Mouse (Mus musculus): ENCODE data around the gene Dnaaf2. TPM values are rescaled to one million over a fixed set of nuclear protein-coding genes. Genes with fewer than 3 reads are reported as not detected.
A peak's percentile ranks its signal among the peaks of the same experiment; 100 is the strongest.

Gene Dnaaf2
- total RNA-seq (2021), result 1 to 10 TPM; 1.4 to 1.8 TPM
- long read RNA-seq, experiment 1, transcript Dnaaf2-201 (3 exons, 3,390 nt), result major isoform, 18 of 18 reads
- long read RNA-seq, experiment 1, partial matches to known transcripts, result 0 of 18 reads
- long read RNA-seq, experiment 1, other reads (novel, unspliced or antisense), result 0 of 18 reads
- long read RNA-seq, experiment 2, transcript Dnaaf2-201 (3 exons, 3,390 nt), result major isoform, 7 of 7 reads
- long read RNA-seq, experiment 2, partial matches to known transcripts, result 0 of 7 reads
- long read RNA-seq, experiment 2, other reads (novel, unspliced or antisense), result 0 of 7 reads

DNA sequence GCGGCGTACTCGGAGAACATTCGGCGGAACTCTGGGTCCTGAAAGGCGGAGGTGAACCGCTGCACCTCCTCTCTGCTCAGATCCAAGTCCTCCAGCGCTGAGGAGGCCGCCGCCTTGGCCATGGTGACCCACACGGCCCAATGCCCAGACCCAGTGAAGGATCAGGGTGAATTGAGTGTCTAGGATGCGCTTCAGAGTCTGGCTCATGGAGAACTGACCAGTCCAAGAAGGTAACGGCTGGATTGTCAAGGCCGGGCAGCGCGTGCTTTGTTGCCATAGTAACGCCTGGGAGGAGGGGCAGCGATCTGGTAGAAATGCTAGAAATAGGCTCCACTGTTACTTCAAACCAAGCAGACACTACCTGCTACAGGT lies at the start of gene Dnaaf2:
Dnaaf2 (minus strand) TSS at position 266 of the 372 bp plus-strand sequence.
- DNase-seq (ENCODE audit: low spot score in 2 of 2), result peak; percentile 48 to 55

- peak; percentile 72 to 78 for DNase-seq (ENCODE audit: low spot score in 2 of 2)
Measured at GRCm38 (mm10) chr12:69241771-69242431, 43.7 kb upstream of the Dnaaf2 start.

GRCm38 (mm10) chr12:69241405-69241770 lies 43.2 kb upstream of the Dnaaf2 start:
- no peak for DNase-seq (ENCODE audit: low spot score in 2 of 2)

- no peak for DNase-seq (ENCODE audit: low spot score in 2 of 2)
Measured at GRCm38 (mm10) chr12:69240876-69241275, 42.6 kb upstream of the Dnaaf2 start, which contains the start of gene Klhdc1. Gene Klhdc1, plus strand, starts transcription at chr12:69241176.

DNA sequence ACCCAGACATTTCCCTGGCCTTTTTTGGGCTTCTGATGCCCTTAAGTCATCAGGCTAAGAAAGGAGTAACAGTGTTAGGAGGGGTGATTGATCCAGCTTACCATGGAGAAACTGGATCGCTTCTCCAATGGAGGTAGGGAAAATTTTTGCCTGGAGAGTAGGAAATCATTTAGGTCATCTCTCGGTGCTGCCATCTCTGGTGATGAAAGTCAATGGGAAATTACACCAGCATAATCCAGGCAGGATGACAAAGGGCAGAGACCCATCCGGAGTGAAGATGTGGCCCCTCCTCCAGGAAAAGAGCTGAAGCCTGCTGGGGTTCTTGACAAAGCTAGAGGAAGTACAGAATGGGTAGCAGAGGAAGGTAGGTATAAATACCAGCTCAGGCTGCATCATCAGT lies 40.1 kb upstream of the Dnaaf2 start:
- DNase-seq (ENCODE audit: low spot score in 2 of 2), result no peak

DNA sequence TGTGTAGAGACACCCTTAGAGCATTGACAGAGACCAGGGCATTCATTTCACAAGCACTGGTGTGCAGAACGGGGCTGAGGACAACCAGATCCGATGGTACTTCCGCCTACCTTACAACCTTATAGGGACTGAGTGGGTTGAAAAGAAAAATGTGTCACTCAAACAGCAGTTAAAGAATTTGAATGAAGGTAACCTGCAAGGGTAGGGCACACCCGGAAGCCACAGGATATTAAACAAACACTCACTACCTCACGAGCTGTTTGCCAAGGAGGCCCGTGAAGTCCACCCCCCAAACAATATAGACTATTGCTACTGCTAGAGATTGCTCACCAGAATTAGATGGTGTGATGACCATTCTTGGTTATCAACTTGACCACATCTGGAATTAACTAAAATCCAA lies 37.6 kb upstream of the Dnaaf2 start:
- DNase-seq (ENCODE audit: low spot score in 2 of 2), result no peak

DNA sequence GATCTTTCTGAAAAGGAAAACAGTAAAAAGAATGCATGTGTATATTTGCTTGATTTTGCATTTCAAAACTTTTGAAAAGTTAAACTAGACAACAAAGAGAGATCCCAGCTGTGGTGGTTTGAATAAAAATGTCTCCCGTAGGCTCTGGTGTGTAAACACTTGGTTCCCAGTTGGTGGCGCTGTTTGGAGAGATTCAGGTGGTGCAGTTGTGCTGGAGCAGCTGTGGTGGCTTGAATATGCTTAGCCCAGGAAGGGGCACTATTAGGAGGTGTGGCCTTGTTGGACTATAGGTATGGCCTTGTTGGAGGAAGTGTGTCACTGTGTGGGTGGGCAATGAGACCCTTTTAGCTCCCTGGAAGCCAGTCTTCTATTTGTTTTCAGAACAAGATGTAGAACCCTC lies 31.0 kb upstream of the Dnaaf2 start:
- no peak for DNase-seq (ENCODE audit: low spot score in 2 of 2)

- peak; percentile 77 to 82 for DNase-seq (ENCODE audit: low spot score in 2 of 2)
Measured at GRCm38 (mm10) chr12:69227776-69228466, 29.7 kb upstream of the Dnaaf2 start, which contains the start of gene Pole2. Gene Pole2, minus strand, starts transcription at chr12:69228195.

DNA sequence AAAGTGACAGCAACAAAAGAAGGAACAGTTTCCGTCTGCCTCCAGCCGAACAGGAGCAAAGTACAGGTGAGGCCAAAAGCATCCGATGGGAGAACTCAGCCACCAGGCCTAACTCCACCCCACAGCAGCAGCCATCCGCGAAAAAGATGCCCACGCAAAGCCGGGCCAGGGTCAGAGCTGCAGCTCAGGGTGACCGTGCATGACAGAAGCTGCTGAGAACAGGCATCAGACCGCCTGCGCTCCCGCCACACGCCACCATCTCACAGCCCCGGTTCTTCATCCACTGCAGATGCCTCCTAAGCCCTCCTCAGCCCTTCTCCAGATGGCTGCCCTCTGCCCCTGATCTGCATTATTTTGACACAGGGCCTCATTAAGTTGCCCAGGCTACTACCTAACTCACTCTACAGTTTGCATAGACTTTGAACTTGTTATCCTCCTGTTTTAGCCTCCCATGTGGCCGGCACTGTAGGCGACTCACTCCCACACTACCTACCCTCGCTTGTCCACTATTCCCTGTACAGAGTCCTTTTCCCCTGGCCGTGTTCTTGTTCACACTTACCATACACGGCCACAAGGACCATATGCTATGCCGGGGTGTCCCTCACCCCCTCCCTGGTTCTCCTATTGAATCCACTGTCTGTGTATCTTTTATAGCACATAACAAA lies 22.5 kb upstream of the Dnaaf2 start:
- DNase-seq (ENCODE audit: low spot score in 2 of 2), result no peak

DNA sequence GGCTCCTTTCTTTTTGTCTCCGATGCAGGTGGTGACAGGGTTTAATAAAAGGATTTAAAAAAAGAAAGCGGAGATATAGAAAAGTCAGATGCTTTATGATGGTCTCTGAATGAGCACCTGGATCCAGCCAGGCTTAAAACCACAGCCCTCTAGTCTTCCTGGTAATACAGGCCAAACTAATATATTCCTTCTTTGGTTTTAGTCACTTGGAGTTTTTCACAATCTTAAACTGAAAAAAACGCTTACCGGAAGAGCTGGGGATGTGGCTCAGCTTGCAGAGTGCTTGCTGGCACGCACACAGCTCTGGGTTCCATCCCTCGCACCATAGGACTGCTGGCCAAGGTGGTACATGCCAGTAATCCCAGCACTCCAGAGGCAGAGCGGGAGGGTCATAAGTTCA lies 18.4 kb upstream of the Dnaaf2 start:
- DNase-seq (ENCODE audit: low spot score in 2 of 2), result no peak

DNA sequence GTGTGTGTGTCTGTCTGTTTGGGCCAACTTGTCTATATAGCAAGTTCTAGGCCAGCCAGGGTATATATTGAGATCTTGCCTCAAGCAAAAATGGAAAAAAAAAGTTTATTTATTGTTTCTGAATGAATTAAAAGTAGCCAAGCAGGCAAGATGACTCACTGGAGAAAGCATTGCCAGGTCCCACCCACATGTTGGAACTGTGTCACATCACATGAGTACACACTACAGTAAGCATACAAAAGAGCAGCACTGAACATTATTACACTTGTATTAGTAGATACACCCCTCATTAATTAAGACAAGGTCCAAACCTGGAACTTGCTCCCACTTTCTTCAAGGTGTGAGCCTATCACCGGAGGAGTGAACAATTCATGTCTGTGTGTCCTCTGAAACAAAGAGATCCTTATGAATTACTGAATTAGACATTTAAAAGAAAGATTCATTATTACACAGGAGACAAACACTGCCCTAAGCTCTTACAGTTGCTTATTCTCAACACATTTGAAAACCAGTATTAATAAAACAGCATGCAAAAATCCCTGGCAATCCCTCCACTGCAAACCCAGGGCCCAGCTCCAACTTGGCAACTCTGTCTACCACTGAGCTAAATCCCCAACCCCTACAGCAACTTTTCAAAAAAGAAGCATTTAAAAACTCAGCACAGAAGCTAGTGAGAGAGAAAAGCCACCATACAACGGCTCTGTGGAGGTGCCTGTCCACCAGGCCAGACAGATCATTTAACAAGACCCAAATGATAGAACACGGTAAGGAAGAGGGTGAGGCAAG lies 17.0 kb upstream of the Dnaaf2 start:
- DNase-seq (ENCODE audit: low spot score in 2 of 2), result peak; percentile 39 to 57

- DNase-seq (ENCODE audit: low spot score in 2 of 2), result no peak
Measured at GRCm38 (mm10) chr12:69214393-69214792, 16.2 kb upstream of the Dnaaf2 start.

GRCm38 (mm10) chr12:69213186-69213777 lies 15.1 kb upstream of the Dnaaf2 start:
- DNase-seq (ENCODE audit: low spot score in 2 of 2), result no peak

GRCm38 (mm10) chr12:69211057-69211456 lies 12.8 kb upstream of the Dnaaf2 start:
- DNase-seq (ENCODE audit: low spot score in 2 of 2), result no peak

- no peak for DNase-seq (ENCODE audit: low spot score in 2 of 2)
Measured at GRCm38 (mm10) chr12:69210056-69210979, 12.1 kb upstream of the Dnaaf2 start.

DNA sequence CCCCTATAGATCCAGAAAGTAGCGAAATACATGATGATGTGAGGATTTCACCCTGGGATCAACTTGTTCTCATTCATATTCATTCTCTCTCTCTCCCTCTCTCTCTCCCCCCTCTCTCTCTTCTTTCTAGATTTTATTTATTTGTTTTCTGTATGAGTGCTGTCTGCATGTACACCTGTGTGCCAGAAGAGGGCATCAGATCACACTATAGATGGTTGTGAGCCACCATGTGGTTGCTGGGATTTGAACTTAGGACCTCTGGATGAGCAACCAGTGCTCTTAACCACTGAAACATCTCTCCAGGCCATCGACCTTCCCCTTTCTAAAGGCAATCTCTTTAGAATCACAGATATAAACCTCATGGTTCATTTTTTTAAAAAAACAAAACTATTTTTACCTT lies 10.3 kb upstream of the Dnaaf2 start:
- no peak for DNase-seq (ENCODE audit: low spot score in 2 of 2)

DNA sequence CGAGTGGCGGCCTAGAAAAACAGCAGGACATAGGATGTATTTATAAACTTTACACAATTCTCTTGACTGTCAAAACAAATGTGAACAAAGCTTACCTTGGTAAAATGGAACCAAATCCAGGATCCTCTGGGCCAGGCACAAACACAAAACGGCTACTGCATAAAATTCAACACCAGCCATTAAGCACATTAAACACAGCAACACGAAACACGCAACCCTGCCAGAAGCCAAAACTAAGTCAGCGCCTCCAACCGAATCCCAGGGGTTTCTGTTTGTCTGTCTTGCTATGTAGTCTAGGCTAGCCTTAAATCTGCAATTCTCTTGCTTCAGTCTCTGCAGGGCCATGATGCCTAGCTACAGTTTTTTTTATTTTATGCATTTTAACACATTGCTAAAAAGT lies 9.7 kb upstream of the Dnaaf2 start:
- no peak for DNase-seq (ENCODE audit: low spot score in 2 of 2)

DNA sequence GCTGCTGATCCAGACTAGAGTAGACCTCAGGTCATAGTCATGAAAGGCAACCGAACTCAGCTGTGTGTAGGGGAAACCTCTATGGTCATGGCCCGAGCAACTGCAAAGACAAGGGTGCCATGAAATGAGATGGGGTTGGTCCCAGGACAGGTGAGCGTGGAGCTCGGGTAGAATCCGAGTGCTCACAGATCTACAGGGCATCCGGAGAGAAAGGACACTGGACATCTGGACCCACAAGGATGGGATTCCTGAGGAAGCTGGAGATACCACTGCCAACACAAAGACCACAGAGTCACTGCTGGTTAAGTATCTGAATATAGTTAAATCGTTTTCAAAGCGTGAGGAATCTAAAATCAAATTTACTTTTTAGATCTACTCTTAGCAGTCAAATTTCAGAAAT lies 9.2 kb upstream of the Dnaaf2 start:
- no peak for DNase-seq (ENCODE audit: low spot score in 2 of 2)

DNA sequence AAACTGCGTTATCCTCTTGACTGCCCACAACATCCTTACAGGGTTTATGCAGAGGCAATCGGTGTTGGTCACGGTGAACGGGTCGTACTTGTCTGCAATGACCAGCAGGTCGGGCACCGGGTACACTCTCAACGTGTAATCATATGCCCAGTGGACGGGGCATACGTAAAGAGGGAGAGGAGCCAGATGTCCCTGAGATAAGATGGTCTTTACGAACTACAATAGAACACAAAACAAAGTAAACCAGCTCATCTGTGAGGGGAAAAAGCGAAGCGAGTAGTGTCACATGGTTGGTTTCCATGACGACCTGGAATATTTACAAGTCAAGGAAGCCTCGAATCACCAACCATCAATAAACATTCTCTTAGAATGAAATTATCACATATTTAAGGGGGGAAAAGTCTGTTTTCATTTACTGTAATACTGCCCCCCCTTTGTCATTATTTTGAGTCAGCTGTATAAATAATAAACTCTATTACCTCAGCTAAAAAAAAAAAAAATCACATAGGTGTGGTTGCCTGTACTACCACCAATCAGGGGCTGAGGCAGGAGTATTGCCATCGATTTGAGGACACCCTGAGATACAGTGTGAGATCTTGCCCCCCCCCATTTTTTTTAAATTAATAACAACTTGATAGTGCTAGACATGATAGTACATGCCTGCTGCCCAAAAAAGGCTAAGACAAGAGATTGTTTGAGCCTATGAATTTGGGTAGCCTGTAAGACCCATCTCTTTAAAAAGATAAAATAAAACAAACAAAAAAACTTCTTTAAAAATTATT lies 6.0 kb upstream of the Dnaaf2 start, which contains the start of gene Gm49384:
Gm49384 (minus strand) TSS at position 216 of the 782 bp plus-strand sequence.
- DNase-seq (ENCODE audit: low spot score in 2 of 2), result no peak

Data from left cerebral cortex, adult 18-20 months (tissue).